Mouse (Mus musculus): ENCODE data around the gene Atox1. TPM values are rescaled to one million over a fixed set of nuclear protein-coding genes. Genes with fewer than 3 reads are reported as not detected.

Gene Atox1
- polyA plus RNA-seq (2016; fragmentation: Nextera tagmentation; extraction: Ambion mirVana) = 236 and 284 TPM in 2 replicates

- no peaks in the 10 kb centered on the region for H3K36me3 ChIP-seq
- ATAC-seq (ENCODE audit: low FRiP score) = peak; percentile 96
- peaks cover 17% of the 10 kb centered on the region for H3K4me1 ChIP-seq
- H3K27ac ChIP-seq = peak within 1 kb of the TSS; percentile 70
- peak within 1 kb of the TSS; percentile 71 for H3K4me3 ChIP-seq
- H3K27me3 ChIP-seq = no peaks in the 10 kb centered on the region
- no peaks in the 10 kb centered on the region for H3K9me3 ChIP-seq (replicated peaks)
- under 1% methylated on average over 36 of the region's 36 CpGs for WGBS
- H3K9ac ChIP-seq = peak within 1 kb of the TSS; percentile 71
- peak within 1 kb of the TSS; percentile 91 for H3K4me2 ChIP-seq (replicated peaks)
Measured at GRCm38 (mm10) chr11:55461019-55461645, at the start of gene Atox1. Atox1 (minus strand) TSS chr11:55461239.

- Histone ChIP-seq H3K27me3 (no peaks in the 10 kb centered on the region), H3K4me1 (no peaks in the 10 kb centered on the region), H3K36me3 (peaks cover 34% of the 10 kb centered on the region), H3K9ac (no peak overlapping the region), H3K27ac (no peak overlapping the region), H3K9me3 (replicated peaks) (no peaks in the 10 kb centered on the region), H3K4me2 (replicated peaks) (no peak overlapping the region), H3K4me3 (no peak overlapping the region)
- no peak for ATAC-seq (ENCODE audit: low FRiP score)
- 84% methylated on average over 3 of the region's 3 CpGs for WGBS
Measured at GRCm38 (mm10) chr11:55505485-55505884, 44.4 kb upstream of the Atox1 start.

GRCm38 (mm10) chr11:55502886-55503285 lies 41.8 kb upstream of the Atox1 start:
- no peak overlapping the region for H3K4me3 ChIP-seq
- H3K9me3 ChIP-seq (replicated peaks) = no peaks in the 10 kb centered on the region
- H3K4me2 ChIP-seq (replicated peaks) = no peak overlapping the region
- H3K27me3 ChIP-seq = no peaks in the 10 kb centered on the region
- ATAC-seq (ENCODE audit: low FRiP score) = no peak
- no peak overlapping the region for H3K27ac ChIP-seq
- 86% methylated on average over 5 of the region's 5 CpGs for whole genome bisulfite sequencing
- H3K9ac ChIP-seq = no peak overlapping the region
- H3K4me1 ChIP-seq = no peaks in the 10 kb centered on the region
- H3K36me3 ChIP-seq = peaks cover 55% of the 10 kb centered on the region

GRCm38 (mm10) chr11:55501955-55502531 lies 41.0 kb upstream of the Atox1 start:
- Histone ChIP-seq H3K4me1 (no peaks in the 10 kb centered on the region), H3K9me3 (replicated peaks) (no peaks in the 10 kb centered on the region), H3K36me3 (peaks cover 60% of the 10 kb centered on the region), H3K9ac (no peak overlapping the region), H3K4me2 (replicated peaks) (no peak overlapping the region), H3K27me3 (no peaks in the 10 kb centered on the region), H3K4me3 (no peak overlapping the region), H3K27ac (no peak overlapping the region)
- WGBS = 82% methylated on average over 8 of the region's 8 CpGs
- ATAC-seq (ENCODE audit: low FRiP score) = no peak

GRCm38 (mm10) chr11:55497885-55498284 lies 36.8 kb upstream of the Atox1 start:
- Histone ChIP-seq H3K36me3 (peaks cover 86% of the 10 kb centered on the region), H3K9me3 (replicated peaks) (no peaks in the 10 kb centered on the region), H3K9ac (no peak overlapping the region), H3K4me1 (no peaks in the 10 kb centered on the region), H3K4me2 (replicated peaks) (no peak overlapping the region), H3K27me3 (no peaks in the 10 kb centered on the region), H3K4me3 (no peak overlapping the region), H3K27ac (no peak overlapping the region)
- no peak for ATAC-seq (ENCODE audit: low FRiP score)
- 71% methylated on average over 5 of the region's 5 CpGs for WGBS

- WGBS = 87% methylated on average over 6 of the region's 6 CpGs
- H3K4me2 ChIP-seq (replicated peaks) = no peak overlapping the region
- no peak overlapping the region for H3K4me3 ChIP-seq
- no peak overlapping the region for H3K27ac ChIP-seq
- H3K27me3 ChIP-seq = no peaks in the 10 kb centered on the region
- no peak overlapping the region for H3K9ac ChIP-seq
- no peaks in the 10 kb centered on the region for H3K4me1 ChIP-seq
- H3K9me3 ChIP-seq (replicated peaks) = no peaks in the 10 kb centered on the region
- H3K36me3 ChIP-seq = peaks cover 89% of the 10 kb centered on the region
- ATAC-seq (ENCODE audit: low FRiP score) = no peak
Measured at GRCm38 (mm10) chr11:55496158-55496557, 35.1 kb upstream of the Atox1 start.

GRCm38 (mm10) chr11:55485443-55485842 lies 24.4 kb upstream of the Atox1 start:
- no peak for ATAC-seq (ENCODE audit: low FRiP score)
- Histone ChIP-seq H3K9ac (no peak overlapping the region), H3K4me3 (no peak overlapping the region), H3K4me1 (no peaks in the 10 kb centered on the region), H3K4me2 (replicated peaks) (no peak overlapping the region), H3K27ac (no peak overlapping the region), H3K9me3 (replicated peaks) (no peaks in the 10 kb centered on the region), H3K36me3 (peaks cover 58% of the 10 kb centered on the region), H3K27me3 (no peaks in the 10 kb centered on the region)
- 98% methylated on average over 7 of the region's 7 CpGs for WGBS

GRCm38 (mm10) chr11:55473219-55473618 lies 12.2 kb upstream of the Atox1 start:
- Histone ChIP-seq H3K4me1 (peaks cover 22% of the 10 kb centered on the region), H3K36me3 (peaks cover 10% of the 10 kb centered on the region; the same call in 1 of the 2 replicates), H3K27ac (no peak overlapping the region), H3K4me3 (no peak overlapping the region), H3K4me2 (replicated peaks) (no peak overlapping the region), H3K27me3 (no peaks in the 10 kb centered on the region), H3K9me3 (replicated peaks) (no peaks in the 10 kb centered on the region), H3K9ac (no peak overlapping the region)
- no peak for ATAC-seq (ENCODE audit: low FRiP score)
- 97% methylated on average over 3 of the region's 3 CpGs for WGBS

- Histone ChIP-seq H3K36me3 (peaks cover 10% of the 10 kb centered on the region; the same call in 1 of the 2 replicates), H3K9ac (no peak overlapping the region), H3K4me1 (peaks cover 22% of the 10 kb centered on the region), H3K27me3 (no peaks in the 10 kb centered on the region), H3K4me3 (peak overlapping the region; percentile 99; the same call in 1 of the 2 replicates), H3K27ac (no peak overlapping the region), H3K4me2 (replicated peaks) (peak overlapping the region; percentile 84), H3K9me3 (replicated peaks) (no peaks in the 10 kb centered on the region)
- 95% methylated on average over 7 of the region's 7 CpGs for WGBS
- no peak for ATAC-seq (ENCODE audit: low FRiP score)
Measured at GRCm38 (mm10) chr11:55471467-55471866, 10.4 kb upstream of the Atox1 start.

GRCm38 (mm10) chr11:55470761-55471160 lies 9.7 kb upstream of the Atox1 start:
- Histone ChIP-seq H3K27me3 (no peaks in the 10 kb centered on the region), H3K4me2 (replicated peaks) (peak overlapping the region; percentile 84), H3K4me1 (peaks cover 20% of the 10 kb centered on the region), H3K9ac (peak overlapping the region; percentile 99; the same call in 1 of the 2 replicates), H3K27ac (no peak overlapping the region), H3K36me3 (peaks cover 10% of the 10 kb centered on the region; the same call in 1 of the 2 replicates), H3K4me3 (peak overlapping the region; percentile 99), H3K9me3 (replicated peaks) (no peaks in the 10 kb centered on the region)
- WGBS = 64% methylated on average over 8 of the region's 8 CpGs
- no peak for ATAC-seq (ENCODE audit: low FRiP score)

GRCm38 (mm10) chr11:55469923-55470691 lies 9.1 kb upstream of the Atox1 start:
- under 1% methylated on average over 46 of the region's 46 CpGs for whole genome bisulfite sequencing

More at GRCm38 (mm10) chr11:55469923-55470691, 9.1 kb upstream of the Atox1 start:
- Histone ChIP-seq H3K4me2 (replicated peaks) (peak overlapping the region; percentile 84), H3K9ac (peak overlapping the region; percentile 99), H3K27ac (peak overlapping the region; percentile 84), H3K36me3 (peaks cover 10% of the 10 kb centered on the region; the same call in 1 of the 2 replicates), H3K4me1 (peaks cover 18% of the 10 kb centered on the region), H3K4me3 (peak overlapping the region; percentile 99), H3K27me3 (no peaks in the 10 kb centered on the region), H3K9me3 (replicated peaks) (no peaks in the 10 kb centered on the region)
- peak; percentile 49; the same call in 1 of the 2 replicates for ATAC-seq (ENCODE audit: low FRiP score)
